Mouse (Mus musculus) R1 (cell line): ENCODE results near the gene Znfx1.
A peak's percentile ranks its signal among the peaks of the same experiment; 100 is the strongest.

Experiments used
- DNase-seq: peaks from one replicate; pipeline ENCODE4 v3.0.0-alpha.2; 2018; ENCODE audit warnings: low read depth, low spot score

Gene Znfx1

GRCm38 (mm10) chr2:166995796-166996532 lies 66.9 kb downstream of the Znfx1 start, which contains the start of gene Stau1:
TSS of gene Stau1 (minus strand) at chr2:166996299.
- DNase-seq = peak; percentile 97

GRCm38 (mm10) chr2:166995021-166995795 lies 67.6 kb downstream of the Znfx1 start:
- DNase-seq = peak; percentile 48

GRCm38 (mm10) chr2:166991945-166992344 lies 70.9 kb downstream of the Znfx1 start:
- DNase-seq = no peak

GRCm38 (mm10) chr2:166990861-166991260 lies 72.0 kb downstream of the Znfx1 start:
- no peak for DNase-seq
